Comparison of ENCODE assay signal across 18 mouse cellular contexts in genomic region chr5:68093085-68093484, GRCm38 (mm10).
"Had no signal": no experiment of that assay in that cellular context is flagged by ENCODE, and none has a peak within 500 bp of the region (broad histone marks: within the 10 kb centered on the region; RNA-seq: fewer than 3 reads in every experiment).

No protein-coding gene starts in this region.

- H3K36me3 ChIP-seq: liver, embryonic 13.5 days; liver, embryonic 15.5 days; lung, embryonic 15.5 days; neural tube, embryonic 12.5 days; stomach, embryonic 15.5 days had no signal

- H3K9me3 ChIP-seq: liver, embryonic 13.5 days; liver, embryonic 15.5 days; lung, embryonic 15.5 days; megakaryocyte, embryonic 14.5 days; neural tube, embryonic 12.5 days; stomach, embryonic 15.5 days had no signal

- H3K4me2 ChIP-seq: liver, embryonic 11.5 days; liver, embryonic 13.5 days; liver, embryonic 15.5 days; lung, embryonic 15.5 days; neural tube, embryonic 12.5 days; stomach, embryonic 15.5 days had no signal

- H3K4me3 ChIP-seq: liver, embryonic 13.5 days; liver, embryonic 15.5 days; lung, embryonic 15.5 days; megakaryocyte, embryonic 14.5 days; neural tube, embryonic 12.5 days; stomach, embryonic 15.5 days had no signal

- H3K27ac ChIP-seq: liver, embryonic 13.5 days; liver, embryonic 15.5 days; lung, embryonic 15.5 days; macrophage; neural tube, embryonic 12.5 days; stomach, embryonic 15.5 days; stomach, postnatal 0 days had no signal

- H3K27me3 ChIP-seq: liver, embryonic 13.5 days; liver, embryonic 15.5 days; lung, embryonic 15.5 days; neural tube, embryonic 12.5 days; stomach, embryonic 15.5 days had no signal

- ATAC-seq: liver, postnatal 0 days; lung, postnatal 0 days had no signal

- H3K9ac ChIP-seq: liver, embryonic 13.5 days; liver, embryonic 15.5 days; liver, postnatal 0 days; lung, embryonic 15.5 days; neural tube, embryonic 12.5 days; stomach, embryonic 15.5 days had no signal

- H3K4me1 ChIP-seq: liver, embryonic 13.5 days; liver, embryonic 15.5 days; lung, embryonic 15.5 days; neural tube, embryonic 12.5 days; stomach, embryonic 15.5 days had no signal

- DNase-seq: liver, embryonic 13.5 days; liver, postnatal 0 days; lung, adult 2 months; lung, postnatal 14 days; lung, postnatal 36 days; right cerebral cortex, postnatal 14 days; thymus, adult 2 months; thymus, postnatal 25 days; thymus, postnatal 4 days had no signal
